Comparison of ENCODE assay signal across 8 mouse cellular contexts in the genomic region with DNA sequence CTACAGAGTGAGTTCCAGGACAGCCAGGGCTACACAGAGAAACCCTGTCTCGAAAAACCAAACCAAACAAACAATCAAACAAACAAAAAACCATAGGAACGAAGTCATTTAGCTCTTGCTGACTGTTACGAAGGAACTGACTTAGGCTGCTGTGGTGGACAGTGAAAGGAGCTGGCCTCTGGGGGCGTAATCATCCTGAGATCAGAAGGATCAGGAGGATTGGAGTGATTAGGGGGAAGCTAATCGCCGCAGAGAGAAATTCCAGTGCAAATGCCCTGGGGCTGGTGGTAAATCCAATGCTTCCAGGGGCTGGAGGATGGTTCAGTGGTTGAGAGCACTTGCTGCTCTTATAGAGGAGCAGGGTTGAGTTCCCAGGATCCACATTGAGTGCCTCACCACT. TPM values are rescaled to one million over a fixed set of nuclear protein-coding genes. Genes with fewer than 3 reads are reported as not detected.
DNase-seq lines count a peak whose midpoint lies in the region; ATAC-seq lines count a peak whose summit lies in the region.

No protein-coding gene starts in this region.

- H3K27me3 ChIP-seq in heart, embryonic 15.5 days = no peaks in the 10 kb centered on the region
- H3K27me3 ChIP-seq in hindbrain, embryonic 16.5 days (replicated peaks; ENCODE audit: control insufficient read depth, insufficient read depth, low read length) = no peaks in the 10 kb centered on the region
- H3K27me3 ChIP-seq in midbrain, embryonic 15.5 days (replicated peaks) = no peaks in the 10 kb centered on the region

- H3K4me1 ChIP-seq in heart, embryonic 15.5 days (replicated peaks) = peaks cover 14% of the 10 kb centered on the region
- H3K4me1 ChIP-seq in hindbrain, embryonic 16.5 days (ENCODE audit: control insufficient read depth, insufficient read depth, low read depth, low read length) = peaks cover 13% of the 10 kb centered on the region
- peaks cover 15% of the 10 kb centered on the region for H3K4me1 ChIP-seq in midbrain, embryonic 15.5 days

- no peaks in the 10 kb centered on the region for H3K9me3 ChIP-seq in heart, embryonic 15.5 days (replicated peaks)
- H3K9me3 ChIP-seq in hindbrain, embryonic 16.5 days (ENCODE audit: control insufficient read depth, low read length) = no peaks in the 10 kb centered on the region
- H3K9me3 ChIP-seq in midbrain, embryonic 15.5 days = no peaks in the 10 kb centered on the region

- H3K27ac ChIP-seq in heart, embryonic 15.5 days = no peak overlapping the region
- no peak overlapping the region for H3K27ac ChIP-seq in hindbrain, embryonic 16.5 days (ENCODE audit: low read depth, low read length)
- H3K27ac ChIP-seq in midbrain, embryonic 15.5 days = no peak overlapping the region

- peak overlapping the region; percentile 89 for H3K4me2 ChIP-seq in heart, embryonic 15.5 days
- H3K4me2 ChIP-seq in hindbrain, embryonic 16.5 days (ENCODE audit: low read length) = peak overlapping the region; percentile 80
- H3K4me2 ChIP-seq in midbrain, embryonic 15.5 days = peak overlapping the region; percentile 79

- 65% methylated on average over 6 of the region's 6 CpGs for WGBS in heart, embryonic 15.5 days
- WGBS in hindbrain, embryonic 16.5 days = 73% methylated on average over 6 of the region's 6 CpGs
- WGBS in midbrain, embryonic 15.5 days = 59% methylated on average over 6 of the region's 6 CpGs

- H3K9ac ChIP-seq in heart, embryonic 15.5 days = no peak overlapping the region
- H3K9ac ChIP-seq in hindbrain, embryonic 16.5 days (ENCODE audit: low read depth, low read length) = no peak overlapping the region
- 0 out of 2 replicates have a peak overlapping the region, but pooled peaks have one; percentile 86 for H3K9ac ChIP-seq in midbrain, embryonic 15.5 days

- no peak for ATAC-seq in heart, embryonic 15.5 days (replicated peaks; ENCODE audit: insufficient number of reproducible peaks, insufficient read depth, low FRiP score, low read depth)
- no peak for ATAC-seq in hindbrain, embryonic 16.5 days
- ATAC-seq in midbrain, embryonic 15.5 days (replicated peaks) = no peak

- H3K36me3 ChIP-seq in heart, embryonic 15.5 days = peaks cover 18% of the 10 kb centered on the region
- peaks cover 18% of the 10 kb centered on the region for H3K36me3 ChIP-seq in hindbrain, embryonic 16.5 days (ENCODE audit: control insufficient read depth, insufficient read depth, low read length)
- peaks cover 24% of the 10 kb centered on the region for H3K36me3 ChIP-seq in midbrain, embryonic 15.5 days (replicated peaks)

- no peak for DNase-seq in heart, adult 9 months (ENCODE audit: low spot score in 2 of 2)
- peak; percentile 49 for DNase-seq in ZHBTc4 (ENCODE audit: low read depth, low spot score)
- no peak for DNase-seq in right cerebral cortex, postnatal 4 days
- no peak for DNase-seq in gastrocnemius, postnatal 10 days
- DNase-seq in cerebellum, postnatal 25 days = no peak

- peak overlapping the region; percentile 99 for H3K4me3 ChIP-seq in heart, embryonic 15.5 days
- peak overlapping the region; percentile 97 for H3K4me3 ChIP-seq in hindbrain, embryonic 16.5 days (ENCODE audit: low read length)
- H3K4me3 ChIP-seq in midbrain, embryonic 15.5 days = peak overlapping the region; percentile 93

RNA-seq across cellular contexts. Expression of gene Ddx55, which starts 0.9 kb away (rescaled TPM):
- 6.7 and 8.7 TPM in 2 replicates for polyA plus RNA-seq in heart, embryonic 15.5 days (2015; fragmentation: Nextera tagmentation; extraction: Ambion mirVana)
- polyA plus RNA-seq in hindbrain, embryonic 16.5 days (2015; fragmentation: Nextera tagmentation; extraction: Ambion mirVana) = 25.1 TPM in 2 replicates
- polyA plus RNA-seq in midbrain, embryonic 15.5 days (2015; fragmentation: Nextera tagmentation; extraction: Ambion mirVana) = 26.7 and 30.5 TPM in 2 replicates
- total RNA-seq in gastrocnemius, postnatal 10 days (2021) = 1 to 10 TPM; 4.9 to 6.0 TPM

RNA-seq across cellular contexts. Expression of gene Tmed2, which starts 13.1 kb away (rescaled TPM):
- polyA plus RNA-seq in heart, embryonic 15.5 days (2015; fragmentation: Nextera tagmentation; extraction: Ambion mirVana) = 409 and 423 TPM in 2 replicates
- polyA plus RNA-seq in hindbrain, embryonic 16.5 days (2015; fragmentation: Nextera tagmentation; extraction: Ambion mirVana) = 342 and 347 TPM in 2 replicates
- 321 and 332 TPM in 2 replicates for polyA plus RNA-seq in midbrain, embryonic 15.5 days (2015; fragmentation: Nextera tagmentation; extraction: Ambion mirVana)
- 100 to 1,000 TPM; 158 to 163 TPM for total RNA-seq in gastrocnemius, postnatal 10 days (2021)

RNA-seq across cellular contexts. Expression of gene Rilpl1, which starts 22.4 kb away (rescaled TPM):
- 26.5 and 27.8 TPM in 2 replicates for polyA plus RNA-seq in heart, embryonic 15.5 days (2015; fragmentation: Nextera tagmentation; extraction: Ambion mirVana)
- 13.9 and 14.5 TPM in 2 replicates for polyA plus RNA-seq in hindbrain, embryonic 16.5 days (2015; fragmentation: Nextera tagmentation; extraction: Ambion mirVana)
- 11.8 and 14.3 TPM in 2 replicates for polyA plus RNA-seq in midbrain, embryonic 15.5 days (2015; fragmentation: Nextera tagmentation; extraction: Ambion mirVana)
- 10 to 100 TPM; 48.9 to 49.3 TPM for total RNA-seq in gastrocnemius, postnatal 10 days (2021)

RNA-seq across cellular contexts. Expression of gene Eif2b1, which starts 25.3 kb away (rescaled TPM):
- 51.2 and 53.6 TPM in 2 replicates for polyA plus RNA-seq in heart, embryonic 15.5 days (2015; fragmentation: Nextera tagmentation; extraction: Ambion mirVana)
- 64.1 and 66.3 TPM in 2 replicates for polyA plus RNA-seq in hindbrain, embryonic 16.5 days (2015; fragmentation: Nextera tagmentation; extraction: Ambion mirVana)
- 62.6 and 63.4 TPM in 2 replicates for polyA plus RNA-seq in midbrain, embryonic 15.5 days (2015; fragmentation: Nextera tagmentation; extraction: Ambion mirVana)
- total RNA-seq in gastrocnemius, postnatal 10 days (2021) = 10 to 100 TPM; 42.1 to 48.8 TPM

RNA-seq across cellular contexts. Expression of gene Gtf2h3, which starts 25.3 kb away (rescaled TPM):
- 28.9 and 34.5 TPM in 2 replicates for polyA plus RNA-seq in heart, embryonic 15.5 days (2015; fragmentation: Nextera tagmentation; extraction: Ambion mirVana)
- 36.3 and 40.2 TPM in 2 replicates for polyA plus RNA-seq in hindbrain, embryonic 16.5 days (2015; fragmentation: Nextera tagmentation; extraction: Ambion mirVana)
- 45.1 and 48.1 TPM in 2 replicates for polyA plus RNA-seq in midbrain, embryonic 15.5 days (2015; fragmentation: Nextera tagmentation; extraction: Ambion mirVana)
- 10 to 100 TPM; 17.6 to 18.2 TPM for total RNA-seq in gastrocnemius, postnatal 10 days (2021)
